Mouse (Mus musculus): ENCODE data around the gene Kcnmb4. TPM values are rescaled to one million over a fixed set of nuclear protein-coding genes. Genes with fewer than 3 reads are reported as not detected.

Kcnmb4 gene
- polyA plus RNA-seq, 1 experiment from 2014 or later = 62.1 TPM

Other genes with a start within 250 kb of the Kcnmb4 start
- 3.1 and 3.5 TPM in 2 replicates for gene Ptprb, start 198.4 kb downstream of the Kcnmb4 start, polyA plus RNA-seq (2015; fragmentation: Nextera tagmentation; extraction: Ambion mirVana)
- gene Cnot2, start 107.6 kb upstream of the Kcnmb4 start, polyA plus RNA-seq (2015; fragmentation: Nextera tagmentation; extraction: Ambion mirVana) = 82.9 and 89.1 TPM in 2 replicates